Mouse (Mus musculus): ENCODE measurements around the gene Alb. TPM values are rescaled to one million over a fixed set of nuclear protein-coding genes. Genes with fewer than 3 reads are reported as not detected.

The Alb gene
- 84,003 and 86,445 TPM in 2 replicates for polyA plus RNA-seq (2012; rRNA removed)

DNA sequence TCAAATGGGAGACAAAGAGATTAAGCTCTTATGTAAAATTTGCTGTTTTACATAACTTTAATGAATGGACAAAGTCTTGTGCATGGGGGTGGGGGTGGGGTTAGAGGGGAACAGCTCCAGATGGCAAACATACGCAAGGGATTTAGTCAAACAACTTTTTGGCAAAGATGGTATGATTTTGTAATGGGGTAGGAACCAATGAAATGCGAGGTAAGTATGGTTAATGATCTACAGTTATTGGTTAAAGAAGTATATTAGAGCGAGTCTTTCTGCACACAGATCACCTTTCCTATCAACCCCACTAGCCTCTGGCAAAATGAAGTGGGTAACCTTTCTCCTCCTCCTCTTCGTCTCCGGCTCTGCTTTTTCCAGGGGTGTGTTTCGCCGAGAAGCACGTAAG, at the start of gene Alb:
Gene Alb, plus strand, starts transcription at position 279 of the 400 bp plus-strand sequence.

DNA sequence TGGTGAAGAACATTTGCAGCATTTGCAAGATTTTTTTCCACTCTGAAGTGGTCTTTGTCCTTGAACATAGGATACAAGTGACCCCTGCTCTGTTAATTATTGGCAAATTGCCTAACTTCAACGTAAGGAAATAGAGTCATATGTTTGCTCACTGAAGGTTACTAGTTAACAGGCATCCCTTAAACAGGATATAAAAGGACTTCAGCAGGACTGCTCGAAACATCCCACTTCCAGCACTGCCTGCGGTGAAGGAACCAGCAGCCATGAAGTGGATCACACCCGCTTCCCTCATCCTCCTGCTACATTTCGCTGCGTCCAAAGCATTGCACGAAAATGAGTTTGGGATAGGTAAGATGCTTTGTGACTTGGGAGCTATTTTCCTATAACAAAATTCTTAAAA, 29.8 kb downstream of the Alb start, which contains the start of gene Afp:
Gene Afp, plus strand, starts transcription at position 220 of the 400 bp plus-strand sequence.

DNA sequence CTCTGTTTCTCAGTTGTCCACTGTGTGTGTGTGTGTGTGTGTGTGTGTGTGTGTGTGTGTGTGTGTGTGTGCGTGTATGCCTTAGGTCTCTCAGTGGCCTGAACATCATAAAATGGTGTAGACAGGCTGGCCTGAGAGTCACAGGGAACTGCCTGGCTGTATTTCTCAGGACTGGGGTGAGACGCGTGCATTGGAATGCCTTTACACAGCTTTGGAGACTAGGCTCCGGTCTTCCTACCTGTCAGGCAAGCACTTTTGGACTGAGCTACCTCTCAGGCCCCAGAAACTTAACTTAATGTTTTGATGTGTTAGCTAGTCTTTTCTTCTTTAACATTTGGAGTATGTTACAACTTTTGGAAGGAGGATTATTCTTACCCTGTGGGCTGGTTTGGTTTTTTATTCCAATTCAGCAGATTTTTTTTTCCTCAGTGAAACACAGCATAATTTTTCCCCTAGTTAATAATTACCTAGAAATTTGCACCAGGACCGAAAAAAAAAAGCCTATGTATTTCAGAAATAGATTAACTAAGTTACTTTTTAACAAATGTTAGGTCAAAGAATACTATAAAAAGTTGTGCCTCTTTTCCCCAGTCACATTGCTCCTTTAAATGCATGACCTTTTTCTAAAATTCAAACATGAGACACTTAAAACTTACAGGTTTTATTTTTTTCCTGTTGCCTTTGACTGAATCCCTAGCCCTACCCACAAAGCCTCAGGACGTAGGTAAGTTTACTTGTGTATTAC, 57.8 kb downstream of the Alb start, which contains the start of gene Afm:
Gene Afm, plus strand, starts transcription at position 577 of the 745 bp plus-strand sequence.

Other genes starting within 250 kb of the Alb start
- 4.8 and 5.6 TPM in 2 replicates for gene Cox18, start 236.9 kb upstream of the Alb start, polyA plus RNA-seq (2012; rRNA removed)
- 14.2 and 16.2 TPM in 2 replicates for gene Ankrd17, start 94.3 kb upstream of the Alb start, polyA plus RNA-seq (2012; rRNA removed)
- gene Gm9958, start 93.7 kb upstream of the Alb start, polyA plus RNA-seq (2012; rRNA removed) = 1.5 TPM in 2 replicates
- 24,422 and 24,674 TPM in 2 replicates for gene Afp, start 29.8 kb downstream of the Alb start, polyA plus RNA-seq (2012; rRNA removed)
- gene Afm, start 58.0 kb downstream of the Alb start, polyA plus RNA-seq (2012; rRNA removed) = 36.1 and 45.8 TPM in 2 replicates
- gene 5830473C10Rik, start 100.2 kb downstream of the Alb start, polyA plus RNA-seq (2012; rRNA removed) = 6.7 and 9.2 TPM in 2 replicates
- gene Rassf6, start 179.8 kb downstream of the Alb start, polyA plus RNA-seq (2012; rRNA removed) = 7.1 and 13.1 TPM in 2 replicates

Measured in liver, embryonic 18 days (tissue).